Mouse (Mus musculus) testis, postnatal 10 days (tissue): ENCODE measurements at regions not wholly inside any gene's neighbourhood (a gene's known extent, or its start where the extent isn't known, plus 50 kb on each side); places are given as distances from the start of the nearest gene placed in this dataset.

Source experiments
- DNase-seq: peaks from one replicate; pipeline ENCODE4 v3.0.0; 2021; ENCODE audit warnings: low spot score

DNA sequence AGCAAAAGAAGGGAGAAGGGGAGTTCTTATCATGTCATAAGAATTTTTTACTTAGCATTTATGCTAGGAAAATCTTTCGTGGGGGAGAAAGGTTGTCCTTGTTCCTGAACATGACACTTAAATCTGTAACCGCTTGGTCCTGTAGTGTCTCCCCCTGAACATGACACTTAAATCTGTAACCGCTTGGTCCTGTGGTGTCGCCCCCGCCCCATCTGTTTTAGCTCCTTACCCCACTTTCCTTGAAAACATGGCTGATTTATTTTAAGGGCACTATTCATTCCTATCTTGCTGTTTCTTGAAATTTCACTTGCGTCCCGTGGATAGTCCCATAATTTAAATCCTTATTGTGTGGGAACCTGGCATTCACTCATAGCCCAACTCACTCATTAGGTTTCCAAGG is 82.2 kb downstream of the Rap2a start:
- no peak for DNase-seq

- no peak for DNase-seq
These were observed 82.7 kb downstream of the Rap2a start for GRCm38 (mm10) chr14:120560987-120561386.

GRCm38 (mm10) chr14:120566945-120567344 is 88.7 kb downstream of the Rap2a start:
- DNase-seq: no peak

- DNase-seq: no peak
These were observed 89.8 kb downstream of the Rap2a start for GRCm38 (mm10) chr14:120568054-120568453.

- no peak for DNase-seq
These were observed 94.0 kb downstream of the Rap2a start for GRCm38 (mm10) chr14:120572238-120572637.

GRCm38 (mm10) chr14:120575202-120575601 is 97.0 kb downstream of the Rap2a start:
- no peak for DNase-seq

DNA sequence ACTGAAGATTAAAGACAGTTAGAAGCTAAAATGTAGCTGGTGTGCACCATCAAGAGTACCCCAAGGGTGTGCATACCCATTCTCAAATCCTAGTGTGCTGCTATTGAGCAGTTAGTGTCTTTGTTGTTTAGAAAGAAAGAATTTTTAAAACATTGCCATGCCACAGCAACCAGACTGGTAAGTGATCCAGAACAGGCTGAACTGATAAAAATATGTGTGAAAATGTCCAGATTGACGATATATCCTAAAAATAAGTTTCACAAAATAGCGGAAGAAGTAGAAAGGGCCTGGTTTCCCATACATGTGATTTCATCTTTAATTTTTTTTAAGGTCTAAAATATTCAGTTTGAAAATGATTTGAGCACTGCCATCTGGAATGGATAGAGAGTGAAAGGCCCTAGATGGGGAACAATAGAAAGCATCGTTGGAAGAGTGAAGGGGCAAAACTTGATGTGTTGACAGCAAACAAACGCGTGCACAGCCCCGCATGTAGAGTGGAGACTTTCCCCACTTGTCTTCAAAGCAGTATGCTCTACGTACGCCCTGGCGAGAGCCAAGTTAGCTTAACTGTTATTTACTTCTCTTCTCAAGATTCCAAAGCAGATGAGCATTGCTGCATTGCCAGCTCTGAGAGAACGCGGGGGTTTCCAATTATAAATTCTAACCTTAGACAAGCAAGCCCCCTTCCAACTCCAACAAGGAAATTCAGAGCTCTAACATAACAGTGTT is 100.3 kb downstream of the Rap2a start:
- no peak for DNase-seq

- no peak for DNase-seq
These were observed 105.6 kb downstream of the Rap2a start for GRCm38 (mm10) chr14:120583807-120584206.

DNA sequence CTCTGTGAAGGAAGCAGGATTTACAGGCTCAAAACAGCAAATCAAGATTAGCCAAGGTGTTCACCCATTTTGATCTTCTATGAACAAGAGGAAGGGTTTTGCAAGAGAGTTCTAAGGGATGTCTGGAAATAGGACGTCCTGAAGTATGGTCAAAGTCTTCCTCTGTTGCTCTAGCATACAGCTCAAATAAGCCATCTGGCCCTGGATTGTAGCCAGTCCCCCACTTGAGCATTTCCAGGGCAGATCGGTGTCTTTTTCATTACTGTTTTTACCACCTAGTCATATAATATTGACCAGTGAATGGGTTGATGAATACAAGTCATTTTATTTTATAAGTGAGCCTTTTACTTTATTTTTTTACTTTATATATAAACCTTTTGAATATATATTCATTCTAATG is 113.9 kb downstream of the Rap2a start:
- no peak for DNase-seq

GRCm38 (mm10) chr14:120600414-120600935 is 122.2 kb downstream of the Rap2a start:
- DNase-seq: no peak

DNA sequence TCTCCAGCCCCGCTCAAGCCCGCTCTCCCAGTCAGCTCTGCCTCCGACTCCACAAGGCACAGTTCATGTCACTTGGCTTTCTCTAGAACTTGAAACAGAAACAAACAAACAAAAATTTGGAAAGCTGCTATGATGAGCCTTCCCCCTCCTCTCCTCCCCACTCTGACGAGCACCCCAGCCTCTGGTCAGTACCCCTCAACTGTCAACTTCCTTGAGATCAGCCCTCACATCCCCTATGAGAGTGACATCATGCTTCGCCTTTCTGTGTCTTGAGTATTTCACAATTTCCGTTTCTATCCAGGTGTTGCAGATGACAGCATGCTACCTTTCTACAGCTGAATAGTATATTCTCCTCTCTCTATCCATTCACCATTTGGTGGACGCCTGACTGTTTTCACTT is 123.3 kb downstream of the Rap2a start:
- no peak for DNase-seq

- no peak for DNase-seq
These were observed 125.7 kb downstream of the Rap2a start for GRCm38 (mm10) chr14:120603849-120604492.

GRCm38 (mm10) chr14:120607801-120608200 is 129.6 kb downstream of the Rap2a start:
- no peak for DNase-seq

DNA sequence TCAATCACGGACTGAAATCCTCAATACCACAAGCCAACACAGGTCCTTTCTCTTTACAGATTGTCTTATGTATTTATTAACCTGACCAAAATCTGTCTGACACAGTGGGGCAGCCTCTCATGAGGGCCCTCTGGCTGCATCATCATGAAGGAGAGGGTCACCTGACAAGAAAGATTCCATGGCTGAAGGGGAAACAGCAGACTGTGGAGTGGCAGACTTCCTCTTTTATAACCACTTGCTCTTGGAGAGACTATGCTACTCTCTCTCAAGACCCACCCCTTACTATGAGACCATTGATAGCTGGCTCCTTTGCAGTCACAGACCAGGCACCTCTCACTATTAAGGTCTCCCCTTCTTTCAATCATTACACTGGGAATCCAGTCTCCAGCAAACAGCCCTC is 133.1 kb downstream of the Rap2a start:
- DNase-seq: no peak

GRCm38 (mm10) chr14:120626223-120626935 is 148.1 kb downstream of the Rap2a start:
- DNase-seq: no peak

DNA sequence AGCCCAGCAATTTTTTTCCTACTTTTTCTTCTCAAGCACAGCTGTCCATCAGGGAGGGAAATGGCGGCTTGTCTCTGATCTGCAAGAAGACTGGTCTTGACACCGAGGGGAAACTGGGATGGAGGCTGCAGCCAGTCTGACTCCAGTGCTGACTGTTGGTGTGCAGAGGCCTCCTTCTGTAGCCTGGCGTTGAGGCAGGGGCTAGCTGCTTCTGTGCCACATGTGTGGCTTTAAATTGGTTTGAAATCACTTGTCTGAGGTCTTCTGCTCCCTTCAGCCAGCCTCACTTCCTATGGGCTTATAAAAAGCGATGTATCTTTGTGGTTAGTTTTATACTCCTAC is 148.7 kb downstream of the Rap2a start:
- no peak for DNase-seq

- DNase-seq: no peak
These were observed 154.5 kb downstream of the Rap2a start for GRCm38 (mm10) chr14:120632771-120633170.

DNA sequence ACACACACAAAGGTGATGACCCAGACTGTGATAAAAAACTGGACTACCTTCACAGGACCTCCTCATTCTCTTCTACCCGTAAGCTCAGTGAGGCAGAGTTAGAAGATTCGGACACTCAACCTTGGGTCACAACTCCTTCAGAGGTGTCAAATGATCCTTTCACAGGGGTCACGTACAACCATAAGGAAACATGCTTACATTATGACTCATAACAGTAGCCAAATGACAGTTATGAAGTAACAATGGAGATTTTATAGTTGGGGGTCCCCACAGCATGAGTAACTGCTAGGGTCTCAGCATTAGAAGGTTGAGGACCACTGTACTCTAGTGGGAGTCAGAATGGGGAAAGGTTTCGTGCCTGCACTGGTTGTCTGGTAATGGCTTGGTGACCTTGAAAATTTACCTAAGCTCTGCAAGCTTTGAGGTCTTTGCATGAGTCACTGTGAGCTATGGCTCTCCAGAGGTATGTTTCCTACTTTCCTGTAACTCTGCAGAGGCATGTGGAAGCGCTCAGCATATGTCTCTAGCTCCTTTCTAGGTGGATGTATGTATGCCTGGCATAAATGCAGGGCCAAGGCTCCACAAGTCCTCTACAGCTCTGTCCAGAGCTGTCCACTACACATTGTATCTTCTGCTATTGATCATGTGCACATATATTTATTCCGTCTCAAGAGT is 158.6 kb downstream of the Rap2a start:
- no peak for DNase-seq

- DNase-seq: no peak
These were observed 159.4 kb downstream of the Rap2a start for GRCm38 (mm10) chr14:120637486-120638125.

DNA sequence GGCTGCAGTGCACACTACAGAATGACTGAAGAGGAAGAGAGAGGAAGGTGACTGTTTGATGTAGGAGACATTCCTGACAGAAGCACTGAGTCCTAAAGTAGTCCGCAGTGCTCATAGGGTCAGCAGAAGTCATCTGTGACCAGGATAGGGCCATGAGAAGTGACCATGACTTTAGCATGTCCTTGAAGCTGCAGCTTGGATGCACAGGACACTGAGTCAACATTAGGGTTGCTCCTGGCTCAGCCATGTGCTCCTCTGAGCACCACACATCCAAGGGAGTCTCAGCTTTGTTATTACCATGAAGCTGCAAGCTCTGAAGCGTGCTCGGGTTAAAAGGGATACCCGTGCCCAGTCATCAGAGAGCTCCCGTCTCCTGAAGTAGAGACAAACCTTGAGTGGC is 164.3 kb downstream of the Rap2a start:
- no peak for DNase-seq

DNA sequence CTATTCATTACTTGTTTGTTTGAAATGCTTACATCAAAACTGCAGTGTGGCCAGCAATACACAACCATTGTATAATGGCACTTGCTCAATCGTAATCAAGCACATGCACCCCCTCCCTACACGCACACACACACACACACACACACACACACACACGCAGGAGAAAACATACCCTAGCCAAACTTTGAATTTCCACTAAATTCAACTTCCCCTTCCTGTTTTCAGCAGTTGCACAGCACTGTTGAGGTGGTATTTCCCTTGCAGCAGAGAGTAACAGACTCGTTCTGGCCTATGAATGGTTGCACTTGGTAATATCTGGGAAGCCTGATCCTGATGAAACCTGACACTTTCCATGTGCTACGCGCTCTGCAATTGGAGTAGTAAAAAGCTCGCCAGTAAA is 173.8 kb downstream of the Rap2a start:
- no peak for DNase-seq

GRCm38 (mm10) chr14:120660321-120660781 is 182.1 kb downstream of the Rap2a start:
- peak; percentile 70 for DNase-seq
